Mouse (Mus musculus): ENCODE data around the gene Tbc1d30.
A peak's percentile ranks its signal among the peaks of the same experiment; 100 is the strongest.

The Tbc1d30 gene

DNA sequence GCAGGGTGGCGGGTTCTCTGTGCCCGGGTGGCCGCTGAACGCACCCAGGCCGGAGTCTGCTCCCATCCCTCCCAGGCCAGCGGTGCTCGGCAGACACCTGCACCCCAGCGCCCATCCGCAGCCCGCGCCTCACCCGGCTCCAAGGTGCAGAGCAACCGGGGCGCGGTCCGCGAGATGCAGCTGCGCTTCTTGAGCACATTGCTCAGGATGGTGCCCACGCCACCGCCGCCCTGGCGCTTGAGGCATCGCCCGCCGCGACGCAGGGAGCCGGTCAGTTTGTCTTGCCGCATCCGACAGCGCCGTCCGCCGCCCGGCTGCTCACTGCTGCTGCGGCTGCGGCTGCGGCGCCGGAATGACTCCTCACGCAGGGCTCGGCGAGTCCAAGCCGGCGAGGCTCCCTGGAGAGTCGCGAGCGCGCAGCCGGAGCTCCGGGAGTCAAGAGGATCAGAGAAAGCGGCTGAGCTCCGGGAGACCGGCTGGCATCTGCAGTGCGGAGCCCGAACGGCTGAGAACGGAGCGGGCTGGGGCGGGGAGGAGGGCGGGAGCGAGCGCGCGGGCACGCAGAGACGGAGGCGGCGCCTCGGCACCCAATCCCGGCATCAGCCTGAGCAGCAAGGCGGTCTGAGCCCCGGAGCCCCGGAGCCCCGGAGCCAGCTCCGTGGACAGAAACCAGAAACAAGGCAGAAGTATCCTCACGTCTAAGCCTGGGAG lies 40.4 kb downstream of the Tbc1d30 start:
- peak; percentile 68 for DNase-seq

DNA sequence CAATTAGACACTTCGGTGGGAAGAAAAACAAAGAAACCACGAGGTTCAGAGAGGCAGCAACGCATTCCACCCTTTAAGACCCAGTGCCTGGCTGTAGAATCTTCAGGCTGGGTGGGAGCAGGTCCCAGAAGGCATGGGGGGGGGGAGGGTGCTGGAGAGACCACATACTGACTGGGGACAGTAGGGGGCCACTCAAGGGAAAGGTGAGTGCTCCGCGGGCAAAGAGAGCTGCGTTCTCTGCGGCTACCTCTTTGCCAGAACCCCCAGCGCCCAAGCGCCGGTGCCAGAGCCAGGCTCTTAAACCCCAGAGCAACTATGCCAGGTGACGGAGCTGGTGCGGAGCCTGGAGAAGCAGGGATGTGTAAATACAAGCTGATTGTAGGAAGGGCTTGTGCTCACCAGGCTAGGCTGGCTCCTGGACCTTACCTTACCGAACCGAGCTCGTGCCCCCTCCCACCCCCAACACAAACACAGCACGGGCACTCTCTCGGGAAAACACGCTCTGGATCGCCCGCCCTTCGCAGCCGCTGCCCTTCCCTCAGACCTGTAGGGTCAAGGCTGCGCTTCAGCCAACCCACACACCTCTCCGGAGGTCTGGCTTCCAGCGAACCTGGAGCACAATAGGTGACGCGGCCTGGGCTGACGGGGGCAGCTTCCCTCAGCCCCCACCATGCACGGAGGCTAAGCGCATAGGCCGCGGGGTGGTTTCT lies 41.1 kb downstream of the Tbc1d30 start:
- no peak for DNase-seq

DNA sequence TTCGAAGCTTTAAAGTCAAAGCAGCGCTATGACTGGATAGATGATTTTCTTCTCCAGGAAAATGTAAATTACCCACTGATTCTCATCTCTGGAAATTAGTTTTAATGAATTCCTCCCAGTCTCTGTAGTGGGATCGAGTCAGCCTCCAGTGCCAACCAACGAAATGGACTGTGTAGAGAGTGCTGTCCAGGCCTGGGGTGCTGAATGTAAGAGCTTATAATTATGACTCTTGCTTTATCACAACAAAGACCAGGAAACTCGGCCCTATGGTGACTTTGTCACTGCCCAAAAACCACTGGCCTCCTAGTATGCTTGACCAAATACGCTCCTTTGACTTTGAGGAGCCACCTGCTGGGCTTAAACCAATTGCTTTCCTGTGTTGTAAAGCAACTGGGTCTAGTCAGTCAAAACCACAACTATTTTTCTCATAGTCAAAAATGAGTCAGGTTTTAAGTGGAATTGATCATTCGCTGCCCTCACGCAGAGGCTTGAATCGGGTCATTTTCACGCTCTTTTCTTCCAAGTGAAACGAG lies 41.9 kb downstream of the Tbc1d30 start:
- DNase-seq = no peak

DNA sequence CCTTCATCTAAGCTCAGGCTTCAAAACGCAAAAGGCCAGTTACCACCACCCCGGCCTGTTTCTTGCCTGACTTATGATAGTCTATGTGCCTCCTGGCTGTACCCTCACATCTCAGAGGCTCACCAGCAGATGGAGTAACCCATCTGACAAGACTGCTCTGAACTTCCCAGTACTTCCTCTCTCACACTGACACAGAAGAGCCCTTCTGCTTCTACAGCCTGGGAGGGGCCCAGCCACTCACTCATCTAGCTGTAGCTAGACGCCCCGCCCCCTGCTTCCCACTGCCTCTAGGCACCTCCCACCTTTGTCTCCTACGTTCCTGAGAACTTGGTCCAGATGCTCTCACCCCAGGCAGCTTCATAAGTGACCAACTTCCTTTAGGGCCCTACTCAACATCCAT lies 45.6 kb downstream of the Tbc1d30 start:
- DNase-seq = no peak

DNA sequence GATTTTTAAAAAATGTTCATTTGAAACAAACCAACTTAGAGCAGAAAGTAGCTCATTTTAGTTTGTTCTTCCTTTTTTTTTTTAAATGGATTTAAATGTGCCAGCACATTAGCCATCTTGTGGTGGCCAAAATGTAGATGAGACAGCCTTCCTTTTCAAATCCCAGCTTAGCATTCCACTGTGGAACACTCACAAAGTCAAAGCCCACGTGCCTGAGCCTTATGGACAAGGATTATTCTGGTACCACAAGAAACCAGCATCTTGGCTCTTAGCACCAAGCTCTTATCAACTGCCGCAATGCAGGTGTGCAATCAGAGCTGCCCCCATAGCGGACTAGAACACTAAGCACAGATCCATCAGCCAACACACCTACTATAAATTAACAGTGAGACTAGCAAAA lies 47.5 kb downstream of the Tbc1d30 start:
- no peak for DNase-seq

DNA sequence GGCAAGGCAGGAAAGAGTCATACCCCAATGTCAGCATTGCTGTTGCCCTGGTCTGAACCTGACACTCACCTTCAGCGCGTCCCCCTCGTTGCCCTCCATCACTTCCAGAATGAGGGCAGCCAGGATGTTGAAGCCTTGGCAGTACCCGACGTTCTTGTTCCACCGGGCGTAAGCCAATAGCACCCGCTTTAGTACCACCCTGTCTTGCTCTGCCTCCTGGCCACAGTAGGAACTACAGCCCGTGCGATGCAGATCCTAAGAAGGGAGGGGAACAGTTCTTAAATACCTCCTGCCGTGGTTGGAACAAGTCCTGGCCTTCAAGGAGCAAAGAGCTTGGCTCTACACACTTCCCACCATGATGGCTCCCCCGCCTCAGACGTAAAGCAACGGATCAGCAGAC lies 49.2 kb downstream of the Tbc1d30 start:
- no peak for DNase-seq

DNA sequence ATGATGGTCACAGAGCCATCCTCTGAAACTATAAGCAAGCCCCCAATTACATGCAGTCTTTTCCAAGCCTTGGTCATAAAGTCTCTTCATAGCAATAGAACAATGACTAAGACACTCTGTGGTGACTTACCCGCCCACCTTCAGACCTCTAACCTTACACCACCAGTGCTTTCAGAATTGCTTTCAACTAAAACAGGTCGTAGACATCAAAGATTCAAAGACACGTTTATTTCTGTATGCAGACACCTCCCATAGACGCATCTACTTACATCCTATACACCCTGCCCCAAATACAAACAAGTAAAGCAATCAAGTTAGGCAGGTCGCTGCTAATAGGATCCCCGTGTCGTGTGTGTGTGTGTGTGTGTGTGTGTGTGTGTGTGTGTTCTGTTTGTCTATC lies 50.4 kb downstream of the Tbc1d30 start:
- no peak for DNase-seq

DNA sequence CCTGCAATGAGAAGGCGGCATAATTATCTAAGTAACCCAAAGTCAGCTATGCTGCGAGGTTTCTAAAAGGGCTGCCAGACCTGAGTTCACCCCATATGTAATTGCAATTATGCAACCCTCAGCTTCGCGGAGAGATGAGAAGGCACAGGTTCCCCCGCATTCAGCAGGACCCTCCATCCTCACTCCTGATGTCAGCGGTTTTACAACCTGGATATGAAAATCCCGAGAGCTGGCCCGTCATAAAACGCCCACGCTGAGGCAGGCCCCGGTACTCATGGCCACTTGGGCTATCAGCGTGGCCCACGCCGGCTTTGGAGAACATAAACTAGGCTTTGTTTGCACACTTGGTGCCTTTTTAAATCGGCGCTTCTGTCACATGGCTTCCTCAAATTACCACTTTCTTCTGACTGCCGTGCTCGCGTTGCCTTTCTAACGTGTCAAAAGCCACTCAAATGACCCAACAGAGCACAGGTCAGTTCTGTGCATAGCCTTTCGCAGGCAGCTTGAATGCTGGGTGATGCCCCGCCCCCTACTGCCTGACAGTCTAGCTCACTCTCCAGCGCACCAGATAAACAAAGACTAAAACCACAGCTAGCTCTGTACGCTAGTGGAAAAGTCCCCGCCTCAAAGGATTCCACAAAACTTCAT lies 53.9 kb downstream of the Tbc1d30 start:
- peak; percentile 54 for DNase-seq

DNA sequence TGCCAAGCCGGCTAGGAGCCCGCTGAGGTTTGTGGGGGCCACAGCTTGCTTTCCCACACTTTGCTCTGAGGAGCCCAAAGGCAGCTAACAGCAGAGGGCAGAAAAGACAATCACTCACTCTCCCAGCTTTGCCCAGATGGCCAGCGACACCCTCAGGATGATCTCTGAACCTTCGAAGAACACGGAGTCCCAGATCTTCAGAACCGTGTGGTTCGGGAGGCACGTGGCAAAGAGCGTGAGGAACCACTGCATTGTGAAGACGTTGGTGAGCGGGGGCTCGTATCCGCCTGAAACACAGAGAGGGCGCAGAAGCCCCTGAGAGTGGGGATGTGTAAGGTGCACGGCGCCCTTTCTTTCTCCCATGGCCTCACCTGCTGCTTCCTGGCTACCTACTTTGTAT lies 56.6 kb downstream of the Tbc1d30 start:
- no peak for DNase-seq

DNA sequence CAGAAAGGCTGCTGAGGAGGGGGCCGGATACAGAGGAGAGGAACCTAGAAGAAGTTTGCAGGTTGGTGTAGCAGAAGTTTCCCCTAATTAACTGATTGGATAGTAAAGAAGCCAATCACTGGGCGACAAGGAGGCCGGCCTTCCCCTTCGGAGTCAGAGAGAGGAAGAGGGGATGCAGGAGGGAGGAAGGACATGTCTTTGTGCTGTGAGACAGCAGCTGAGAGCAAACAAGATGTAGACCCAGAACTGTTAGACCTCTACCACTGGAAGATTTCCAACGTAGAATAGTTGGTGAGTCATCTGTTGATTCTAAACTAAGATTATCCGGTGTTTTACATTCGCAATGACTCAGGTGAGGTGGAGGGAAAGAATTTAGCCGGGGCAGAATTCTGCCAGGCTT lies 57.2 kb downstream of the Tbc1d30 start:
- DNase-seq = no peak

DNA sequence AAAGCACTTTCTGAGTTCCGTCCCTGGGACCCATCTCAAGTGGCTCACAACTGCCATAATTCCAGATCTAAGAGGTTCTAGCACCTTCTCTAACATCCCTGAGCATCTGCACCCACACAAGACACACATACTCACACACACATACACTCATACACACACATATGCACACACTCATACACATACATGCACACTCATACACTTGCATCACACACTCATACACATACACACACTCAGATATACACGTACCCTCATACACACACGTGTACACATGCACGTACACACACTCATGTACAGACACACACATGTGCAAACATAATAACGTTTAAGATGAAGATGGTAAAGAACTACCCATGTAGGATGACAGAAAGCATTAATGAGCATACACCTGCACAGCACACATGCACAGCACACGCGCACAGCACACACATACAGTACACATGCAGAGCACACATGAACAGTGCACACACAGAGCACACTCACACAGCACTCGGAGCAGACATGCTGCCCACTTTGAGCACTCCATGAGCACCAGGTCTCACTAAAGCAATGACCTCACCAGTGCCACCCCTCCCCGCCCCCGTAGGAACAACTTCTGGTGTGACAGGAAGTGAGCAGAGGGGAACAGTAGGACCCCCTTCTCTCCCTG lies 59.7 kb downstream of the Tbc1d30 start:
- no peak for DNase-seq

DNA sequence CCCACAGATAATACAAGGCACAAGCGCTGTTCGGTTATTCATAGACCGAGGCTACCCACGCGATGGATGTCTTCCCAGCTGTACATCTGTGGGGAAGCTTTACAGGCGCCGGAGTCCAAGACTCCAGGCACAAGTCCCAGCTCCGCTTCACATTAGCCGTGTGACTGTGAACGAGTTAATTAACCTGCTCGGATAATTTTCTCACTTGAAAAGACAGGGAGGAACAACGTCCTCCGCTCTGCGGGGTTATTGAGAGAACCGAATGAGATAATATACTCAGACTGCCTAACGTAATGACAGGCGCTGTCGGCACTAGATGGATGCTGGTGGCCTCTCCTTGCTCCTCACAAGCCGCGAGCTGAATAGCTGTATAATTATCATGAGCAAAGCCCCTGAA lies 60.4 kb downstream of the Tbc1d30 start:
- no peak for DNase-seq

DNA sequence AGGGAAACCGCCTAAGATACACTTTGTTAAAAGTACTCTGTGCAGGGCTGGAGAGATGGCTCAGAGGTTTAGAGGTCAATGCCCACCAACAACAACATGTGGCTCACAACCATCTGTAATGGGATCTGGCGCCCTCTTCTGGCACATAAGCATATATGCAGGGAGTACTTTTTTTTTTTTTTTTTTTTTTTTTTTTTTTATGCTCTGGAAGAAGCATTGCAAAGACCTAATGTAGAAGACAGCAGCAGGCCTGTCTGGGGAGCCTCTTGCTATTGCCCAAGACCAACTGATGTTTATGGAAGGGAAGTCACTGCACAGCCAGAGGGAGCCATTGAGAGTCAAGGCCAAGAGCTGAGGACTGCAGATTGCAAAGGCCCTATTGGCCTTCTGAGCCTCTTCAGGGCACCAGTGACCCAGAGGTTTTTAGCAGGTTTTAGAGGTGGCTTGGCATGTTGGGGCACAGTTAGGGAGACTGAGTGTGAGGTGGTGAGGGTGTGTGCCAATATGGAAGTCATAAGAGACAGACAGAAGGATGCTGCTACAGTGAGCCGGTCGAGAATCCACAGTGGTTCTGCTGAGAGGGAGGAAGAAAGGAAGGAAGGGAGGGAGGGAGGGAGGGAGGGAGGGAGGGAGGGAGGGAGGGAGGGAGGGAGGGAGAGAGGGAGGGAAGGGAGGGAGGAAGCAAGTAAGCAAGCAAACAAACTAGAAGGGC lies 61.0 kb downstream of the Tbc1d30 start:
- DNase-seq = no peak

DNA sequence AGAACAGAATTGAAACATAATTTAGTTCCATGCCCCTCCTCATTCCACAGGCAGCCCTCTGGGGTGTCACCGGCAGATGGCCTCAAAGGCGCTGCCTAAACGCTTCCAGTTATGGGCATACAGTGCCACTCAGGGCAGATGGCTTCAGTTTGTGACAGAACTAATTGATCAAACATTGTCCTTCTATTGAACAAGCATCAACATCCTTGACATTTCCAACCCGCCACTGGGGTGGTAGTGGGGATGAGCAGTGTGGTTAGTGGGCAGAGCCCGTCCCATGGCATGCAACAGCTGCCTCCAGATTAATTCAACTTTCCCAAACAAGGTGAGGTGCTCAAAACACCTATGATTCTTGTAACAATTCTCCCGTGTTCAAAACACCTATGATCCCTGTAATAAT lies 68.2 kb downstream of the Tbc1d30 start:
- no peak for DNase-seq

DNA sequence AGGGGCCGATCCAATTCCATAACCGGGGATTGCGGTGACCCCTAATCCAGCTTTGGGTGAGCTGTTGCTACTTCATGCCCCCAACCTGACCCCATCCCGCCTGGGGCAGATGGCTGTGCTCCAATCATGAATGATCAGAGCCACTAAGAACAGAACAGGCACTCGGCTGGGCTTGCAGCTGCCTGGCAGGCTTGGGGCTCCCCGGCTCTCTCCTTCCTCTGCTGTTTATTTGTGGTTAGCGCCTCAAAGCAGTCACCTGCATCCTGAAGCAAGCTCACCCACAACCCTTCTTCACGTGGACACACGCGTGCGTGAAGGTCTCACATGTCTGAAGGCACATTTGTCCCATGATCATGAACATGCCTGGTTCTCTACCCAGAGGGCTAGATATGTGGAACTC lies 68.6 kb downstream of the Tbc1d30 start:
- no peak for DNase-seq

DNA sequence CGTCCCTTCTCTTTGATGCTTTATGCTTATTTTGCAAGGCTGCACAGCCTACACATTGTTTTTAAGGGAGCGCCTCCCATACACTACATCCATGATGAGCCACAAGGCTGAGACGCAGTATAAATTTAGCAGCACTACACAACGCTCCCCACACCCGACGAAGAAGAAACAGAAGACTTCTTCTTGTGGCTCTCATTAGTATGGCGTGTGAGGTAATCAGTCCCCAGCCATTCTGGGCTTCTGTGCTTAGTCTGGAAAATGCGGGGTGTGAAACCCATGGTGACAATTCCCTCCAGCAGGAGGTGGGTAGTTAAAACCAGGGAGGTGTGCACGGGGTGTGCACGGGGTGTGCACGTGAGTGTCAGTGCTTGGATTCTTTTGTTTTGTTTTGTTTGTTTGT lies 70.1 kb downstream of the Tbc1d30 start:
- no peak for DNase-seq

DNA sequence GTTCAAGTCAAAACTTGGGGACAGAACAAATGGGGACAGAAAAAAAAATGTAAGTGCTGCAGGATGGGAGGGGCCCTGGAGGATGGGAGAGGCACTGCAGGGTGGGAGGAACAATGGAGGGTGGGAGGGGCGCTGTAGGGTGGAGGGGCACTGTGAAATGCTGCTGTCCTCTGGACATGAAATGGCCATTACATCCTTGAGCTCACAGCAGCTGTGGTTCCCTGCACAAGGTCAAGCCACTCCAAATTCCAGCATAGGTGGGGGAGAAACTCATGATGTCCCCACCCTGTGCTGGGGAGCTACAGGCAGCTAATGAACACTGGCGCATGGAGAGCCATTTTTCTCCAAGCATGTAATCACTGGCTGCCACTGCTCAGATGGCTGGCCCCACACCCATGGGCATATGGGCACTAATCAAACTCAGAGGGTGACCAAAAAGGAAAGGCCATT lies 74.0 kb downstream of the Tbc1d30 start:
- DNase-seq = no peak

DNA sequence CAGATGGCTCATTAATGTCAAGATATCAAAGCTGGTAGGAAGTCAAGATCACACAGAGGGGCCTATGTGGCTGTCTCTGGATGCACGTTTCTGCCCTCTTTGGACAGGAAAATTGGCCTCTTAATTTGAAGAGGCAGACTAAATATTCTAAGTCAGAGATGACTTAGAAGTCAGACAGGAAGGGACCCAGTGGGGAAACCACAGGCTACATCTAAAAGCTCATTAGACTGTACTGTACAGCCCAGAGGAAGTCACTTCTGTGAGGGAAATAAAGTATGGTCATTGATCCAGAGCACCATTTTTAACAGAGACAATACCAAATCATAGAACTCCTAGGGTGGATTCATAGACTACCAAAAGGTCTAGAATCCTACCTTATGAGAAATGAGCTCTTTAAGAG lies 76.1 kb downstream of the Tbc1d30 start:
- no peak for DNase-seq

DNA sequence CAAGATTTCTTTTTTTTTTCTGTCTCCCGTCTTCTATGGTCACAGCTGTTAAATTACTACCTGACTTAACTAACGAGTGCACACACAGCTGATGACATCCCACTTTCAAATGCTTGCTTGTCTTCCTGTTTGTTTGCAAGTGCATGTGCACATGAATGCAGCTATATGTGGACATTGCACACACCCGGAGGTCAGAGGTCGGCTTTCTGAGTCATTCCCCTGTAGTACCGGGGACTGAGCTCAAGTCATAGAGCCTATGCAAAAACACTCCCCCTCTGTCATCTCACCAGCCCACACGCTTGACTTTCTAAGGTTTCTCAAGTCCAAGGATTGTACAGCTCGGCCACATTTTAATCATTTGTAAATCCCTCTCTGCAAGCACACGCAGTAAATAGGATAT lies 80.1 kb downstream of the Tbc1d30 start:
- no peak for DNase-seq

DNA sequence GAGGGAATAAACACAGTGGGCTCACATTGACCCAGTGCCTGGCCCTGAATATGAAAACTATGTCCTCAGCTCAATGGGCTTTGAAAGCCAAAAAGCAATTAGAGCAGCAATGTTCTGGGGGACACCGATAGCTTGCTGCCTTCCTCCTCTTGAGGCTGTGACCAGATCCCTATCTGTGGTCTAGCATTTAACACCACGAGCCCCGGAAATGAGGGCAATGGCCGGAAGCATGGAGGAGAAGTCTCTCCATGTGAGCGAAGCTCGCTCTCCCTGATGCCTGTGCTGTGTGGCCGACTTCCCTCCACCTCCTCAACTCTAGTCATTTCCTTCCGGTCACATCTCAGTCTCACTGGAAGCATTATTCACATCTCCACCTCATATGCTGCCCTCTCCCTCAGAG lies 82.3 kb downstream of the Tbc1d30 start:
- no peak for DNase-seq

DNA sequence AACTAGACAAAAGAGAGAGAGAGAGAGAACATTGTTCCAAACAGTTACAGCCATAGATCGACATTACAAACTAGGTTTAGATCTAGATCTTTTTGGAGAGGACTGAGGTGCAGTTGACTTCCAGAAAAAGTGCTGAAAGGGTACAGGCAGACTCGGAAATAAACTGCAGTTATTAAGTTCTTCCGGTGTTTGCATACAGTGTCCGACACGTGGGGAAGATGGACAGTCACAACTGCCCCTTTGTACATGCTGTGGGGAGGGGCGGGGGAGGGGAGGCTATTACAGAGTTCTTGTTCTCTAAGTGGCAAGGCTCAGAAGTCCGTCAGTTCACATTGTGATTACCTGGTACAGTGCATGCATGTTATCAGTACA lies 86.9 kb downstream of the Tbc1d30 start:
- DNase-seq = no peak

DNA sequence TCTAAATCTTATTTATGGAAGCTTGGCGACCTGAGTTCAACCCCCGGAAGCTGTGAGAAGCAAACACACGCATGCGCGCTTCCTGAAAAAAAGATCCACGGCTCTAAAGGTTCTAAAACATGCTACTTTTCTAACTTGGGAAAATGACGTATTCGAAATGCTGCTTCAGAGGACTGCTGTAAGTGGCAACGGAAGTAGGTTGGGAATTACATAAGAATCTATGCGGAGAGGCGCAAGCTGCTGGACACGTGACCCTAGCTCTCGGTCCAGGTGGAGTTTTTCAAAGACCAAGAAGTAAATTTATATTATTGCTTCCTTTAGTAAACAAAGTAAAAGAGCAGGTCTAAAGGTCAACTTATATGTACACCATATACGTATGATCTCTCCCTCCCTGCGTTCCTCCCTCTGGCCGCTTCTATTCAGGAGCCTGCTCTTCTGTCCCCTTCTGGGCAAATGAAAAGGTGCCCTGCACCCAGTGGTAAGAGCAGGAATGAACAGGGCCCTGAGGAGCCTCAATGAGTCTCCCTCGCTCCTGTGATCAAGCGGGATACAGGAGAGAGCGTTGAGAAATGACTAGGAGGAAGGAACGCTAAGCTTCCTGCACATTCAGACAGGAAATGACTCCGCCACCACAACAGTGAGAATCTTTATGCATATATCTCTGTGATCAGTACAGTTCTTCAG lies 87.4 kb downstream of the Tbc1d30 start:
- no peak for DNase-seq
